Mouse (Mus musculus): Measurements from ENCODE around the gene Arhgap28. TPM values are rescaled to one million over a fixed set of nuclear protein-coding genes. Genes with fewer than 3 reads are reported as not detected.

The Arhgap28 gene
- not detected in 4 replicates for total RNA-seq (2023; ENCODE audit: inconsistent age)

GRCm38 (mm10) chr17:68003741-68004560, at the start of gene Arhgap28:
Gene Arhgap28, minus strand, starts transcription at chr17:68004120.

